Mouse (Mus musculus) WW6 (cell line): Measurements from ENCODE around the gene Pjvk.

ENCODE experiments used
- DNase-seq: peaks from one replicate; pipeline ENCODE4 v3.0.0-alpha.2; 2013; ENCODE audit warnings: low read depth, low spot score

The Pjvk gene

DNA sequence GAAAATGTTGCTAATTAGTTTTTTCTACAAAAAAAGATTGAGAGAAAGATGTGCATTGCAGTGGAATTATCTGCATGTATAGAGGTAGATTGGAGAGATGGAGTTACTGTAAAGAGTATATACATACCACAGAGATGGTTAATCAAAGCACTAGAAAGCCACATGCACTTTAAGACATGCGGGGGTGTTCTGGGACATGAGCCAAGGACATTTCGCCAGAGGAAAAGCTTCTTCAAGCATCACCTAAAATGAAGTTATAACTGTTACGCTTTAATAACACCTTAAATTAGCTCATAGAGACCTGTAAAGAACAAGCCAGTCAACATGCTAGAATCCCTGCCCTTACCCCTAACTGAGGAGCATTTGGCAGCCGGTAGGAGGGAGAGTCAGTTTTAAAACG is 18.9 kb downstream of the Pjvk start:
- DNase-seq, result no peak

DNA sequence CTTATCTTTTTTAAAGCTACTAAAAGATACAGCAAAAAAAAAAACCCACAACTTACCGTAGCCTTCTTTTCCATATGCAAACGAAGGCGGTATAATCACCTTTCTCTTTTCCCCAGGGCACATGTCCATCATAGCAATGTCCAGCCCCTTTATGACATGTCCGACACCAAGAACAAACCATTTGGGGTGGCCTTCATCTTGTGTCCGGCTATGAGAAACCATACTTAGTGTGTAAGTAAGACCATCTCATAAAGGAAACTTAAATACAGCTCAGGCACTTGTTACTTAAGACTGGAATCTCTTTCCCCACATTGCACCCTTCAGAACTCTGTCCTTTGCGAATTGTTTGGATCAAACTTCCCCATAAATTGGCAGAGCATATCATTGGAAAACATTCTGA is 23.4 kb downstream of the Pjvk start:
- DNase-seq, result no peak

DNA sequence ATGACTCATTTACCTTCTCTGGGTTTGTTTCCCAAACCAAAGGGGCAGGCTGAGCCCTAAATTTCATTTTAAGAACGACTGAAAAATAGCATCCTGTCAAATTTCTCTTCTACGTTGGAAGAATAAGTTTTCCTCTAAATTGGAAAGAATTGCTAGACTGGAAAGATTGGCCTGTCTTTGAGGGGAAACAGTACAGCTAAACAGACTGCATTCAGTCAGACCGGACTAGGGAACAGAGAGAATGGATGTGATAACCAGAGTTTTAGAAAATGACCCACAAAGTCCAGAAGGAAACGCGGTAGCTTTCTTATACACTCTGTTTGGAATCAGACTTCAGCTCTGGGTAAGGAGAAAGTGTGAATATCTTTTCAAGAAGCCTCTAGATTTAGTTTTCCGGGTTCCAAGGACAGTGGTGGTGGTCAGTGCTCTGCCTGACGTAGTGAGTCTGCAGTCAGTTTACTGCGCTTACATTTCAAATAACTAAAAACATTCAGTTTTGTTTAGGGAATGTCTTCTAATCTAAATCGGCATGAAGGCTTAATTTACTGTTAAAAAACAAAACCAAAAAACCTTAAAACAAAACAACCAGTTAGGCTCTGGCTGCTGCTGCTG is 24.0 kb downstream of the Pjvk start:
- no peak for DNase-seq

DNA sequence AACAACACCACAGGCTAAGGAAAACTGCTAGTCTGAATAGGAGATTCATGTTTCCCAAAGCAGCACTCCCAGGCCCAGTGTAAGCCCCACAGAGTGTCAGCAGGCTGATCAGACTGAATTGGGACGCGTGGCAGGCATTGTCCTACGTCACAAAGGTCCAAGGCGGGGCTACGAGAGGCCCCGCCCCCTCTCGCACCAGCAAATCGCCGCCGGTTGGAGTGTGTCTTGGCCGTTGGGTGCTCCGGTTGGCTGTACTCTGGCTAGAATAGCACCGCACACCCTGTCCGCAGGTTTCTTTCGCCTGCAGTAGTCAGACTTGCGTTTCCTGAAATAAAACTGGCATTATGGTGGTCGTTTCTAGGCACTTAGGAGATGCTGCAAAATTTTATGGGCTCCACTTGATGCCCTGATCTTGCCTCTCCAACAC is 24.7 kb downstream of the Pjvk start, which contains the start of gene Fkbp7:
Gene Fkbp7 (minus strand): TSS at position 151 of the 427 bp plus-strand sequence.
- peak; percentile 83 for DNase-seq

DNA sequence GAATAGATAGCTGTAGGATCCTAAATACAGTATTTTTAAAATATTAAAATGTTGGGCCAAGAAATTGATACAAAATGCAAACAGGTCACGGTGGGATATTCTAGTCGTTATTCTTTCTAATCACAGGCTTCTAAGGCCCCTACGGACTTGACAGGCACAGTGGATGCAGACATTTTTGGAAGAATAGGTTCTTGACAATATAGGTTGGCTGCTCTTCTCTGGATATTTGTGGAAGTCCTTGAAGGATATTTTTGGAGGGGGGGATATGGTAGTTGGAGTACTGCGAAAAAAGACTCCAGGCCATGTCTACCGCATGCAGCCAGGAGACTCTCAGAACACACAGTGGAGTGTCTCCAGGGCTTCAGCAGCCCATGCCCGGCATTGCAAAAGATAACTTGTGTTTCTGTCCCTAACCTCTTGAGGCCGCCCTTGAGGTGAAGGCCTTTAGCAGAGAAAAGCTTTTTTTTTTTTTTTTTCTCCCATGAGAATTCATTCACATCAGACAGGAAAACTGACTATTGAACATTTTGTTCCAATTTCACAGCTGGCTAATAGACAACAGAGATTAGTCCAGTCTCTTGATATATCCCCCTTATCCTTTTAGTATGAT is 25.3 kb downstream of the Pjvk start:
- peak; percentile 38 for DNase-seq

DNA sequence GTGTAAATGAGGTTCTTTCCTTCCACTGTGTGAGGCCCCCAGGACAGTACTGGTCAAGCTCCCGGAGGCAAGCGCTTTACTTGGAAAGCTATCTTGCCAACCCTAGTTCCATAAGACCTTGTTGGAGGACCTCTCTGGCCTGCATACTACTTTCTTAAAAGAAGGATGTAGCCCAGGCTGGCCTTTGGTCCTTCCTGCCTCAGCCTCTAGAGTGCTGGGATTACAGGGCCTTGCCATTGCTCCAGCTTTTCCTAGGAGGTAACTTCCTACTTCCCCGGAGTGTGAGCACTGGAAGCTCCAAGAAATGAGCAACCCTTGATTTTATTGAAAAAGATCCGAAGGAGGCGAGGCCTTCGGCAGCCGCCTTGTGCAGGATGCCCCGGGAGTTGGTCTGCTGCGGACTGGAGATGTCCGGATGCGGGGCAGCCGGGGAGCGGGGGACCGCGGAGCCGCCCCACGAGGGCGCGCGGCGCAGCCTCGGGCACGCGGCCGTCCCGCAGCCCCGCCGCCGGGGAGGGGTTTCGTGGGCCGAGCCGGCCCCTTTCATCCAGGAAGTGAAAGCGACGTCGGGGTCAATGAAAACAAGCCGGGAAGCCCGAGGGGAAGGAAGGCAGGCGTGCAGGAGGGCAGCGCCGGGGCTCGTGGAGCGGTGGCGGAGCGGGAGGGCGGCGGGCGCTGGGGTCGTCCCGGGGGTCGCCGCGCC is 26.6 kb downstream of the Pjvk start, which contains the start of gene Plekha3:
Gene Plekha3 (plus strand): TSS at position 557 of the 703 bp plus-strand sequence.
- peak; percentile 26 for DNase-seq

DNA sequence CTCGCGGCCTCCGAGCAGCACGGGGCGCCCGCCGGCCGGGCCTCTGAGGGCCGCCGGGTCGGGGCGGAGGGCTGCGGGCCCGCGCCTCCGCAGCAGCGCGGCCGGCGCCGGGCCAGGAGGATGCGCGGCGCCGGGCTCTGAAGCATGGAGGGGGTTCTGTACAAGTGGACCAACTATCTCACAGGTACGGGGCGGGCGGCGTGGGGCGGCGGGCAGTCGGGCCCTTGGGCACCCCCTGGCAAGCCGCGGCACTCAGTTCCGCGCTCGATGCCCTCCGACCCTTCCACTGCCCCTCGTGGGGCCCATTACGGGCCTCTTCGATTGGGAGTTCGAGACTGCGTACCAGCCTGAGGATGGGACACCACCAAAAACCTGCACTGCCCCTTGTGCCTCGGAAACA is 27.2 kb downstream of the Pjvk start:
- no peak for DNase-seq

DNA sequence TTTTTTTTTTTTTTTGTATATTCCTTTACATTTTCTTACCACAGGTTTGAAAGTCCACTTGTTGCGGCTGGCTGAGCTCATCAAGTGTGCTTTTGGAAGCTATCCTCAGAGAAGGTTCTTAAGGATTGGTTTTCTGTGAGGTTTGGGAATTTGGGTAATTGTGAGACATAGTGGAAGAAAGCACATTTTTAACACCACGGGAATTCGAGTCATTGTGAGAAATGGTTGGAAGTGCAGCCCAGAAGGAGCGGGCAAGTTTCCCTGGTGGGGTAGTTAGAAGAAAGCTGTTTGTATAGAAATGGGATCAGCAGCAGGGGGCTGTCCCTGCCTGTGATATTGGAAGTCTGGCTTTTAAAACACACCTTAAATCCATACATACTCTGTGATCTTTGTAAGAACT is 27.7 kb downstream of the Pjvk start:
- no peak for DNase-seq

DNA sequence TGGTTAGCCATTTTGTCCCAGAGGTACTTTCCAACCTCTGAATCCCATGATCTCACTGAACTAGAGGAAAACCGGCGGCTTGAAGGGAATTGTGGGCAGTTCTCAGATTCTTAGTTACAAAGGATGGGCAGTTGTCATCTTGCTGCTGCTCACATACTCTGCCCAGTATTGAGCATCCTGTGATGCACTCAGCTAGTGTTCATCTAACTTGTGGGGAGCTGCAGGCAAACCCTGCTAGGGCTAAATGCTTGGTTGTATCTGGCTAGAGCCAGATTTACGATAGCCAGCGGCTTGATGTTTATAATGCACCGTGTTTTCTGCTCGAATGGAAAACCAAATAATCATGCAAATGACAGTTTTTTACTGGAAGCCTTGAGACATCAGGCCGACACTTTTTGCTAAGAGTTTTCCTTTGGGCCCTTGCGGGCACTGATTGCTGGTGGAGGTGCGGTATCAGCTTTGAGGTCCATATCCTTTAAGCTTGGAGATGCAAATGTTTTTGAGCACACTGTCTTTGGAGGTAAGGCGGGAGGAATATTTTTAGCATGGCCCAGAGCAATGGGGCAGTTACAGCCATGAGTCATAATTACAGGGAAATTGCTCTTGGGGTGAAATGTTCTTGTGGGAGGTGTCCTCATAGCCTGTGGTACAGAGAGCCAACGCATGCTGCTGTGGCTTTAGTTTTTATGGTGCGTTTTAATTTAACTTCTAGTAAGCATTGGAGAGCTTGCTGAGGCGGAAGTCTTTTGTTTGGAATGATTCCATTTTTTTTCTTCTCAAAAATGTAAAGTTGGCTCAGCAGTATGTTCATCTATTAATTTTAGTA is 28.3 kb downstream of the Pjvk start:
- DNase-seq, result no peak

DNA sequence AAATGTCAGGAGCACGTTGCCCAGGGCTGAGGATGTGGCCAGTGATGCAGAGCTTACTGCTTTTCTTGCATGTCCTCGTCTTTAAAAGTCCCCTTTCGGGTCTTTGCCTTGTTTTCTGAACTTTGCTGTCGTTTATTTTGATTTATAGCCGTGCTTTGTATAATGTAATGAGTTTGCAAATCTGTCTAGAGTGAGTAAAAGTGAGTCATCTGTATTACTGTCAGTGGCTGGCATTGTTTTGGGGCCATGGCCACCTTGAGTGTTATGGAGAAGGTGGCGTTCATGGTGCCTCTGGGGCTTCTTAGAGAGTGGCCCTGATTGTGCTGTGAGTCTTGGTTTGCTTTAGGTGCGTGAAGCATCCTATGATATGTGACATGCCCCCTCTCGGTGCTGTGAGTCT is 34.0 kb downstream of the Pjvk start:
- no peak for DNase-seq

DNA sequence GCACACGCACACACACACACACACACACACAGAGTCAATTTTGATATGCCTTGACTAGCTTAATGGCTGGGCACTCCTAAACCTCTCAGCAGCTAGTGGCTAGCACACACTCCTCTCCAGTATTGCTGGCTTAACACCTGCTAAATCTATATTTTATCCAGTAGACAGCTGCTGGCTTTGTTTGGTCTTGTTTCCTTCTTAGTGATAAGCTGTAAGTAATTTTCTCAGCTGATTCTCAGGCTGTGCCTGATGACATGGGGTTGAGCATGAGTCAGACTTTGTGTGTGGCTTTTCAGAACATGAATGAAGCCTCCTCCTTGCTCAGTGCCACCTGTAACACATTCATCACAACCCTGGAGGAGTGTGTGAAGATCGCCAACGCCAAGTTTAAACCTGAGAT is 38.7 kb downstream of the Pjvk start:
- no peak for DNase-seq

DNA sequence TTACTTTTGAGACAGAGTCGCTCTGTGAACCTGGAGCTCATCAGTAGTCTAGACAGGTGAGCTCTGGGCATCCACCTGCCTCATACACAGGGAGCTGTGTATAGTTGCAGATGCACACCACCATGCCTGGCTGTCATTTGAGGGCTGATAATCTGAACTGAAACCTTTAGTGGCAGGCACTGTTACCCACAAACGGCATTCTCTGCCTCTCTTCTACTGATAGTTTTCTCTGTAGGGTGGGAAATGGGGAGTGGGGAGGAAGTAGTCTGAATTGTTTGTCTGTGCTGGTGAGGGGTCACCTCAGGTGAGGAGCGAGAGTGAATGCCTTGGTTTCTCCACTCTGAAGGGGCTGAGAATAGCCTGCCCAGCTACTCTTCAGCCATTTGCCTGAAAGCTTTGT is 39.3 kb downstream of the Pjvk start:
- DNase-seq, result no peak

DNA sequence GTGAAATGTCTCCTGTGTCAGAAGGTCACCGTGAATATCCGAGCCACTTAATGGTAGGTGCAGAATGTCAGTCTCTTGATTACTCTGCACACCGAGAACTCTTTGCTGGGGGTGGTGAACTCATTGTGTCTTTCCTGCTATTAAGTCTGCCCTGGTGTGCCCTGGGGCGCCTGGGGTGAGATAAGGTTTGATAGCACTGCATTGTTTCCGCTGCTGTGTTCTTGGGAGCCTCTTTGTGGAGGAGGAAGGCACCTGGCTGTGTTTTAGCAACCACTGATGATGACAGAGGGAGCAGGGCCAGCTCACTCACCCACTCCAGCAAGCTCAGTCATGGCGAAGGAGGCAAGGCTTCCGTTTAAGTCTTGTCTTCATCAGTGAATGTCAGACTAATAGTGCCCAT is 39.9 kb downstream of the Pjvk start:
- DNase-seq, result no peak

DNA sequence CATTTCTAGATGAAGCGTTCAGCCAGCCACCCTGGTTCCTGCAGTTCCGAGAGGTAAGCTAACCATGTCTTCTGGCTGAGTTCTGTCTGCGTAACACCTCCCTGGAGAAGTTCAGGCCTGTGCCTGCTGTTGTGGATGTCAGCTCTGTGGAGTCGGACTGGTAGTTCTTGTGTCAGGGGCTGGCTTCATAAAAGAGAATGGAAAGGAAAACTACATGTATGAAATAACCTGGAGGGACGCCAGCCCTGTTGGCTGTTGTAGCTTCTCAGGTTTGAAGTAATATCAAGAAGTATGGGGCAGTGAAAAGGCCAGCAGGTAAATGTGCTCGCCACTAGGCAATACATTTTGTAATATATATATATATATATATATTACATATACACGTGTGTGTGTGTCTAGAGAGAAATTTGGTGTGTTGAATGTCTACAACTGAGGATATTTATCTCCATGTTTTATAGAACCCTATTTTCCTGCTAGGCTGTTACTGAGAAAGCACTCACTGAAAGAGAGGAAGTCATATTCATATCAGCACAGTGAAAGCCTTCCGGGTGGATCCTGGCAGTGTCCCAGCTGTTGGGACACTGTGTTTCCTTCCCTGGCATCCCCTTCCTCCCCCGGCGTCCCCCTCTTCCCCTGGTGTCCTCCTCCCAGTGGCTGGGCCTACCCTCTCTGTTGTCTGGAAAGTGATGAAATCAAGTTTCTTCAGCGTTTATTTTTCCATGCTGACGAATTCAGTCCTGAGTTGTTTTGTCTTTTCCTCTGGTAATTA is 42.3 kb downstream of the Pjvk start:
- DNase-seq, result no peak

DNA sequence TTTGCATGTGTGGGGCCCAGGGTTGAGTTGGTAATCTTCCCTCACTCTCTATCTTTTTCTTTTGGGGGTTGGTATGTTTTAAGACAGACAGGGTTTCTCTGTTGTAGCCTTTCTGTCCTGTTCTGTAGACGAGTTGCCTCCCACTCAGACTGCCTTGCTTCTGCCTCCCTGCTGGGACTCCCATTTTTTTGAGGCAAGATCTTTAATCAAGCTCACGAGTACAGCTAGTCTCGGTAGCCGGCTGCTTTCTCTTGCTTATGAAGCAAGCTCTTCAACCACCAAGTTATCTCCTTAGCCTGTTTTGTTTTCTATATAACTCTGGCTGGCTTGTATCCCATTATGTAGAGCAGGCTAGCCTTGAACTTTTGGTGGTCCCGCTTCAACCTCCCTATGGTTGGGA is 45.5 kb downstream of the Pjvk start:
- no peak for DNase-seq

DNA sequence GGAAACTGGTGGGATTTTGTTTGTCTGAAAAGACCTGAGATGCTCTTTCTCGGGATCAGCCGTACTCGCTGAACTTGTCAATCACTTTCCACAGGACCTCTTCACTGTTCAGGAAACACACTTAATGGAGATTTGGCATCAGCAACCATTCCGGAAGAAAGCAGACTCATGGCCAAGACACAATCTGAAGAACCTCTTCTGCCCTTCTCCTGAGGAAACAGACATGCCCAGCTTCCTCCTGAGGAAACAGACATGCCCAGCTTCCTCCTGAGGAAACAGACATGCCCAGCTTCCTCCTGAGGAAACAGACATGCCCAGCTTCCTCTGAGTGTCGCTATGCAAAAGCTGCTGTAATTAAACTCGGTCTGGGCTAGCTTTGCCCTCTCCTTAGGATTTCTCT is 47.0 kb downstream of the Pjvk start:
- no peak for DNase-seq

DNA sequence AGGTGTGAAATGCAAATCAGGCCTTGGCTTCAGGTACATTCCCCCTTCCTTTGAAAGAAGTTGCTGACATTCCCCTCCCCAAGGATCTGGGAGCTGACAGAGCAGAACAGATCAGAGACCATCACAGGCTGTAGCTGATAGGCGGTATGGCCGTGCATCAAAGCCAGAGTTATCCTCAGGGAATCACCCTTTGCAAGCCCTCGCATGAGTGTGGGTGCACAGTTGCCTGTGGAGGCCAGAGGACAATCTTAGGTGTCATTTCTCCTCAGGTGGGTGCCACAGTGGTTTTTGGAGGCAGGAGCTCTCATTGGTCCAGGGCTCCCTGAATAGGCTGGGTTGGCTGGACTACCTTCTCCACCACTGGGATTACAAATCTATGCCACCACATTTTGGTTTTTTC is 53.9 kb downstream of the Pjvk start:
- no peak for DNase-seq

DNA sequence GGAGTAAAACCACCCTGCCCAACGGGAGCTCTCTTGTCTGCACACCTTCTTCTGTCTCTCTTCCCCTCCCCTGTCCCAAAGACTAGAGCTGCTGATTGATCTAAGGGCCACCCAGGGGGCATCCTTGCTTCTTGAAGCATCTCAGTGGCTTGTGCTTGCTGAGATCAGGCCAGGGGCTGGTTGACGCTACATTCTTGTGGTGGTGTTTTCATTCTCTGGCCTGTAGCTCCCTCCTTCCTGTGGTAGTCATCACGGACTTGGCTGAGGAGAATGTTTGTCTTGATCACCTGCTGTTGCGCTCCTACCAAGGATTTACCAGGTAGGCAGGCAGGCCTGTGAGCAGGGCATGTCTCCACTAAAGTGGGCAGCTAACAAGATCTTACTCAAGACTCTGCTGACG is 54.5 kb downstream of the Pjvk start:
- DNase-seq, result no peak

DNA sequence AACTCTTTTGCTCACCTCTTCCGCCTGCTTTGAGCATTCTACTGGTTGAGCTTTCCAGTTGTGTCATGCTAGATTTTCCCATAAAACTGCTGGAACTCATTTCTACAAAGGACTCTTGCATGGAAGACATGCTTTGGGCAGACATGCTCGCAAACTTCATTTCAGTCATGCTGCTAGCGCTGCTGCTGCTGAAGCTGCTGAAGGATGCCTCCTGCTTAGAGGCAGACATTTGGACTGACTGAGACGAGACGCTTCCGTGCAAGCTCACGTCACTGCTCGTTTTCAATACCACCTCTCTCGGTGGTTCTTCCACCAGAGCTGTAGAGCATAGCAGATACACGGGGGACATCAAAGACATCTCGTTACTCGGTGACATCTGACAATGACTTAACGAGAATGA is 57.4 kb downstream of the Pjvk start:
- DNase-seq, result no peak
